ENCODE assay signal across 26 mouse cellular contexts in the genomic region with DNA sequence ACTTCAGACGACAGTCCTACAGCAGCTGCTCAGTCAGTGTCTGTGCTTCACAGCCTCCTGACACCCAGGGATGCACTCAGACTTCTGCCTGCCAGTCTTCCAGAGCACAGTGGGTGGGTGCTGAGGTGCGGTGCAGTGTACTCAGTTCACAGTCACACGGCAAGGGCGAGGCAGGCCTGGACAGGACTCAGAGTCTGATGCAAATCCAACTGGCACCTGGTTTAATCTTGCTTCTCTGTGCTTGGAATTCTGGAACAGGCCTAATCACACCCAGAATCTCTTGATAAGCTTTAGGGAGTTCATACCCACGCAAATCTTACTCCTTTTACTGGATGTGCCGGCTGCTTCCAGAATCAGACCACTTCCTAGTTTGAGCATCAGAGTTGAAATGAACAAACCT. TPM values are rescaled to one million over a fixed set of nuclear protein-coding genes. Genes with fewer than 3 reads are reported as not detected.
DNase-seq lines count a peak whose midpoint lies in the region; ATAC-seq lines count a peak whose summit lies in the region.
"Had no signal": no experiment of that assay in that cellular context is flagged by ENCODE, and none has a peak within 500 bp of the region (broad histone marks: within the 10 kb centered on the region; RNA-seq: fewer than 3 reads in every experiment).

No protein-coding gene starts in this region.

- DNase-seq in heart, embryonic 10.5 days (ENCODE audit: low spot score) = peak; percentile 41
- DNase-seq in heart, adult 18-20 months = no peak
- peak; percentile 16 for DNase-seq in limb, embryonic 11.5 days (ENCODE audit: low spot score)
- DNase-seq in limb, embryonic 10.5 days (ENCODE audit: low spot score) = no peak
- DNase-seq in fat pad, adult 2 months (ENCODE audit: extremely low read depth, low read depth, low spot score) = peak; percentile 75
- DNase-seq in adrenal gland, postnatal 10 days = no peak
- no peak for DNase-seq in gastrocnemius, postnatal 25 days
- DNase-seq: adrenal gland, postnatal 14 days; adrenal gland, postnatal 36 days; cerebellum, adult 11-12 months; cerebellum, adult 2 months; cerebellum, adult 9-10 months; cerebellum, postnatal 10 days; cerebellum, postnatal 25 days had no signal

- WGBS in heart, embryonic 10.5 days = 93% methylated on average over 6 of the region's 6 CpGs
- WGBS in limb, embryonic 11.5 days = 92% methylated on average over 6 of the region's 6 CpGs
- 94% methylated on average over 6 of the region's 6 CpGs for WGBS in limb, embryonic 10.5 days

- H3K4me1 ChIP-seq in heart, embryonic 10.5 days = no peaks in the 10 kb centered on the region
- H3K4me1 ChIP-seq in limb, embryonic 11.5 days (ENCODE audit: control insufficient read depth, insufficient read depth, low read length) = no peaks in the 10 kb centered on the region
- no peaks in the 10 kb centered on the region for H3K4me1 ChIP-seq in limb, embryonic 10.5 days
- H3K4me1 ChIP-seq: embryonic facial prominence, embryonic 10.5 days; embryonic facial prominence, embryonic 12.5 days; forebrain, embryonic 10.5 days; forebrain, embryonic 12.5 days had no signal

- ATAC-seq in limb, embryonic 11.5 days (ENCODE audit: insufficient number of reproducible peaks, low FRiP score, low TSS enrichment, low read depth) = no peak
- ATAC-seq: activated CD4-positive, CD25-positive, alpha-beta regulatory T cell, adult 4 months; forebrain, embryonic 14.5 days; forebrain, embryonic 16.5 days had no signal

- no peak overlapping the region for H3K4me3 ChIP-seq in heart, embryonic 10.5 days
- no peak overlapping the region for H3K4me3 ChIP-seq in limb, embryonic 11.5 days (ENCODE audit: low read depth, low read length)
- H3K4me3 ChIP-seq in limb, embryonic 10.5 days = no peak overlapping the region
- H3K4me3 ChIP-seq: embryonic facial prominence, embryonic 10.5 days; embryonic facial prominence, embryonic 12.5 days; forebrain, embryonic 10.5 days; forebrain, embryonic 12.5 days had no signal

- no peaks in the 10 kb centered on the region for H3K9me3 ChIP-seq in heart, embryonic 10.5 days
- no peaks in the 10 kb centered on the region for H3K9me3 ChIP-seq in limb, embryonic 11.5 days (ENCODE audit: control insufficient read depth, low read length)
- no peaks in the 10 kb centered on the region for H3K9me3 ChIP-seq in limb, embryonic 10.5 days (replicated peaks)
- H3K9me3 ChIP-seq: embryonic facial prominence, embryonic 10.5 days; embryonic facial prominence, embryonic 12.5 days; forebrain, embryonic 10.5 days; forebrain, embryonic 12.5 days had no signal

- H3K4me2 ChIP-seq in limb, embryonic 11.5 days (ENCODE audit: low read depth, severe bottlenecking) = no peak overlapping the region
- H3K4me2 ChIP-seq: embryonic facial prominence, embryonic 12.5 days; forebrain, embryonic 12.5 days had no signal

- H3K36me3 ChIP-seq in heart, embryonic 10.5 days = peaks cover 78% of the 10 kb centered on the region
- H3K36me3 ChIP-seq in limb, embryonic 11.5 days (ENCODE audit: control insufficient read depth, insufficient read depth, low read length) = peaks cover 5% of the 10 kb centered on the region; the same call in 1 of the 2 replicates
- H3K36me3 ChIP-seq in limb, embryonic 10.5 days = peaks cover 82% of the 10 kb centered on the region

- no peak overlapping the region for H3K9ac ChIP-seq in limb, embryonic 11.5 days (ENCODE audit: low read length)
- H3K9ac ChIP-seq: embryonic facial prominence, embryonic 12.5 days; forebrain, embryonic 12.5 days had no signal

- H3K27me3 ChIP-seq in heart, embryonic 10.5 days (ENCODE audit: insufficient read depth, poor library complexity, severe bottlenecking) = no peaks in the 10 kb centered on the region
- no peaks in the 10 kb centered on the region for H3K27me3 ChIP-seq in limb, embryonic 11.5 days (ENCODE audit: control insufficient read depth, insufficient read depth, low read length)
- H3K27me3 ChIP-seq in limb, embryonic 10.5 days (ENCODE audit: low read depth, poor library complexity, severe bottlenecking) = no peaks in the 10 kb centered on the region
- H3K27me3 ChIP-seq: embryonic facial prominence, embryonic 12.5 days; forebrain, embryonic 12.5 days had no signal

- H3K27ac ChIP-seq in heart, embryonic 10.5 days = no peak overlapping the region
- H3K27ac ChIP-seq in limb, embryonic 11.5 days (replicated peaks; ENCODE audit: low read depth, low read length) = no peak overlapping the region
- H3K27ac ChIP-seq in limb, embryonic 10.5 days = no peak overlapping the region
- H3K27ac ChIP-seq: embryonic facial prominence, embryonic 10.5 days; embryonic facial prominence, embryonic 12.5 days; forebrain, embryonic 10.5 days; forebrain, embryonic 12.5 days had no signal

RNA-seq across cellular contexts. Expression of gene Acad9, which starts 9.7 kb away (rescaled TPM):
- 73.4 and 90.6 TPM in 2 replicates for polyA plus RNA-seq in heart, embryonic 10.5 days (2016; fragmentation: Nextera tagmentation; extraction: Ambion mirVana)
- total RNA-seq in heart, adult 18-20 months (2021) = 10 to 100 TPM; 47.5 to 48.1 TPM
- 94.7 and 96.4 TPM in 2 replicates for polyA plus RNA-seq in limb, embryonic 11.5 days (2014; fragmentation: Nextera tagmentation; extraction: Ambion mirVana)
- polyA plus RNA-seq in limb, embryonic 10.5 days (2016; fragmentation: Nextera tagmentation; extraction: Ambion mirVana) = 85.4 and 95.5 TPM in 2 replicates
- 10 to 100 TPM; 56.7 to 64.7 TPM for total RNA-seq in adrenal gland, postnatal 10 days (2021)
- 10 to 100 TPM; 22.3 to 24.1 TPM for total RNA-seq in gastrocnemius, postnatal 25 days (2021)

RNA-seq across cellular contexts. Expression of gene Ccdc144b, which starts 22.1 kb away (rescaled TPM):
- polyA plus RNA-seq in heart, embryonic 10.5 days (2016; fragmentation: Nextera tagmentation; extraction: Ambion mirVana) = 0.02 TPM in 1 of 2 replicates, not detected in the other
- total RNA-seq in heart, adult 18-20 months (2021) = not detected
- polyA plus RNA-seq in limb, embryonic 11.5 days (2014; fragmentation: Nextera tagmentation; extraction: Ambion mirVana) = not detected in 2 replicates
- polyA plus RNA-seq in limb, embryonic 10.5 days (2016; fragmentation: Nextera tagmentation; extraction: Ambion mirVana) = not detected in 2 replicates
- under 1 TPM; 0.06 to 0.12 TPM for total RNA-seq in adrenal gland, postnatal 10 days (2021)
- total RNA-seq in gastrocnemius, postnatal 25 days (2021) = not detected
- total RNA-seq: ES-E14, MEL had no signal
- polyA plus RNA-seq: activated CD4-positive, CD25-positive, alpha-beta regulatory T cell, adult 4 months; C2C12; cerebellum, adult 2 months; cortical plate, adult 2 months; embryonic facial prominence, embryonic 10.5 days; embryonic facial prominence, embryonic 12.5 days; embryonic facial prominence, embryonic 14.5 days; forebrain, embryonic 10.5 days; forebrain, embryonic 12.5 days; forebrain, embryonic 14.5 days; forebrain, embryonic 16.5 days had no signal

Comparison
In these comparisons a context has a peak if more than half of its experiments do, and no peak if none do; other contexts are left out.
1. DNase-seq: peak in heart, embryonic 10.5 days (single experiment), limb, embryonic 11.5 days (single experiment) and fat pad, adult 2 months (single experiment); none in heart, adult 18-20 months (0 of 2), limb, embryonic 10.5 days (single experiment), adrenal gland, postnatal 10 days (single experiment) and gastrocnemius, postnatal 25 days (single experiment).